Mouse (Mus musculus) monocyte, adult 5-6 weeks (primary cell): ENCODE results near the gene Zfp281. TPM values are rescaled to one million over a fixed set of nuclear protein-coding genes. Genes with fewer than 3 reads are reported as not detected.

ENCODE experiments used
- ATAC-seq: fragments of 153-309, 156-312 bp; replicated peaks from 2 replicates; pipeline ENCODE4 v1.8.0; 2017; ENCODE audit warnings: mild to moderate bottlenecking; ENCODE audit not compliant: low TSS enrichment, insufficient number of reproducible peaks, severe bottlenecking, poor library complexity, low FRiP score
- total RNA-seq: library from RNA; stranded (forward); fragments of 200-1000, 200-491, 200-594 nt; gene quantifications from 3 replicates; pipeline ENCODE4 v1.2.3, GENCODE M21; 2017

Gene Zfp281
- total RNA-seq, 1 experiment from 2014 or later, result 38.8 TPM

DNA sequence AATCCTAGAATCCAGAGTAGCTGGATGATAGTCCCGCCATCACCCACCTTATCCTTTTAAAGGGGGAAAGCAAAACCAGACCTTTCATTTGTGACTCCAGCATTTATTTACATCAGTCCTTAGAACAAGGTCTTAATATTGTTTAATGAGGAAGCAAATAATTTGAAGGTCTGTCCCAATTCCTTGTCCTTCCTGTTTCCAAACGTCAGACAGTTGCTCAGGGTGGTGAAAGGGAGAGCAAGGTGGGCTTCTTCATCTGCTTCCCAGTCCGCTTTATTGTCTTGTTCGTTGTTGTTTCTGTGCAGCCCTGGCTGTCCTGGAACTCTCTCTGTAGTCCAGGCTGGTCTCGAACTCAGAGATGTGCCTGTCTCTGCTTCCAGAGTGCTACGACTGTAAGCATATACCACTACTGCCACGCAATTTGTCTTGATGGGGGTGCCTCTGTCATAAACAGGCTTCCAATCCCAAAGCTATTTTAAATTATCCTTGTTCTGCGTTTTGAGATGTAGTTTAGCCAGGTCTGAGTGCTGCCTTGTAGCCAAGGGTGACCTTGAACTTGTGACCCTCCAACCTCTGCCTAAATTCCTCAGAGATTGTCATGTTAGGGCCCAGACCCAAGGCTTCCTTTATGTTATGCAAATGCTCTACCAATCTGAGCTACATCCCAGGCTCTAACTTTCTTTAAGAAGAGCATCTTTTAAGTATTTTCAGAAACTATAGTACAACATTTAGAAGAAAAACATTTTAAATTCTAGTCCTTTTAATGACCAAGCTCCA is 21.3 kb downstream of the Zfp281 start:
- ATAC-seq, result no peak

- ATAC-seq, result no peak
Measured at GRCm38 (mm10) chr1:136652066-136652465, 27.4 kb downstream of the Zfp281 start.

- ATAC-seq, result no peak
Measured at GRCm38 (mm10) chr1:136653526-136653925, 28.8 kb downstream of the Zfp281 start.

DNA sequence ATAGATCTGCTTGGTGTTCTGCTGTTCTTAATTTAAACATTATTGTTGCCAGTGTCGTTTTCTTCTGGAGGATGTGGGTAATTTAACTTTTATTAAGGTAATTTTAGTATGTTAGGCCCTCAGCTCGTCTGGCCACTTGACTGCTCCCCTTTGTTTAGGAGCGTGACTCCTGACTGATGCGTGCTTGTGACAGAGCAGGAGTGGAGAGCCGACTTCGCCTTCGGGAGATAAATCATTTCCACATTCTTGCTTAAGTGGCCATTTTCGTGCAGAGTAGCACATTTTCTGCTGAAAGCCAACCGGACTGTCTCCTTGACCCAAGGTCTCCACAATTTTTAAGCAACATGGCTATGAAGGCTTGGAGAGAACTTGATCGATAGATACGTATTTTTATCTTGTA is 29.7 kb downstream of the Zfp281 start:
- no peak for ATAC-seq

- no peak for ATAC-seq
Measured at GRCm38 (mm10) chr1:136656619-136657018, 31.9 kb downstream of the Zfp281 start.

DNA sequence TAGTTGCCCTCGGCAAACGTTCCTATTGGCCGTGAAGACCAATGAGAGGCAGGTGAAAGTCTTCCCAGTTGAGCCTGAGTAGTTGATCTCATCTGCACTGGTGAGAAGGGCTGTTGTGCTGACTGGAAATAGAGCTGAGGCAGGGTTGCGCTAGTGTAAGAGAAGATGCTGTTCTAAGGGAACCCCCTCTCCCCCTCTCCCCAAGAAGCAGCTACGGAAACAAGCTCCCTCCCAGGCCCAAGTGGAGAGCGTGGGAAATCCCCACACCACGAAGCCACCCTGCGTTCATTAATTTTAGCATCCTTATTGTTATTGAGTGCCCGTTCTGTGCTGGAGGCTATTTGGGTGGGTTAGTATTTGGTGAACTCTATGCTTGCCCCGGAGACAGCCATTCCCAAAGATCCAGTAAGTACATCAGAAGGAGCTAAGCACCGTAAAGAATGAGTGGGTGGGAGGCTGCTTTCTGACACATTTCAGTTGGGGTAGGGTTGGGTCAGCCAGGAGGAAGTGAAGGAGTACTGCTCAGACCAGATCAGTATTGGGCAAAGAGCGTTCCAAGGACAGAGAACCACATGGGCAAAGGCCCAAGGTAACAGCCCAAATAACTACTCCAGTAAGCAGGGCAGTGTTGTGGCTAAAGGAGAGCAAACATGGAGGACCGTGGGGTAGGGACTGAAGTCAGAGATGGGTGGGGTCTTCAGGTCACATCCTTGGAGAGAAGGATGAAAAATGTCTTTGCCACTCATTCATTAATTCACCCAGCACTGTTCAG is 33.9 kb downstream of the Zfp281 start:
- ATAC-seq, result no peak

DNA sequence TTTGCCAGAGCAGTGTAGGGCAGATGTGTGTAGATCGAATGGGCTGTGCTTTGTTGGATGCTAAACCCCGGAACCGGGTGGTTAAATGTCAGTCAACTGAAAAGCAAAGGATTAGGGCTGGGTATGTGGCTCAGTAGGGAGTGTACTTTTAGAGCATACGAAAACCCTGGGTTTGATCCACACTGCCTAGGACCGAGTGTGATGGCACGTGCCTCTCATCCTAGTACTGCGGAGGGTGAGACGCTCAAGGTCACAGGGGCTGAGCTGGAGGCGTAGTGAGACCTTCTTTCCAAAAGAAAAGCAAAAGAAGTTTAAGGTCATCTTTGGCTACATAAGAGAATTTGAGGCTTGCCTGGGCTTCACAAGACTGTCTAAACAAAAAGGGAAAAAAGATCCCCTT is 34.6 kb downstream of the Zfp281 start:
- ATAC-seq, result no peak

GRCm38 (mm10) chr1:136659917-136660316 is 35.2 kb downstream of the Zfp281 start:
- ATAC-seq, result no peak

- no peak for ATAC-seq
Measured at GRCm38 (mm10) chr1:136661511-136661910, 36.8 kb downstream of the Zfp281 start.

DNA sequence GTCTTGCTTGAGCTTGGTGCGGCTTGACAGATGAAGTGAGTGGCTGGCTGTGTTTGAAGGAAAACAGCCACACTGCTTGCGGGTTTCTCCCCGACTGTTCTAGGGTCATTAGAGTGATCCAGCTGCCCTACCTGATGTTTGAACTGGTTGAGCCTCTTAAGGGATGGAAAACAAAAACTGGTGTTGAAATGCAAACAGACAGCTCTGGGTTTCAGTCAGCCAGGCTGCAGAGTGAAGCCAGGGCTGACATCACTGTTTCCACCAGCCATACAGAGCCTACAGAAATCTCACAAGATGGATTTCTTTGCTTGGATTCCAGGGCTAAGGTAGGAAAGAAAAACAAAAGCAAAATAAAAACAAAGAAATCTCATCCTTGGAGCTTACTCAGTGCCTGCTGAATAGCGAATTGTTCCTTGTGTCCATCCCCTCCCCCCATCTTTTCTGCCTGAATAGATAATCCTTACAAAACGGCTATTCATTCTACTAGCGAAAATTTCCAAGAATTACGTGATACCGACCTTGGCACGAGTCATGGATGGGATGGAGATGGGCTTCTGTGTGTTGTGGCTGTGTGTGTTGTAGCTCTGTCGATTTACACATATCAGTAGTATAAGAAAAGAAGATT is 37.4 kb downstream of the Zfp281 start:
- no peak for ATAC-seq

DNA sequence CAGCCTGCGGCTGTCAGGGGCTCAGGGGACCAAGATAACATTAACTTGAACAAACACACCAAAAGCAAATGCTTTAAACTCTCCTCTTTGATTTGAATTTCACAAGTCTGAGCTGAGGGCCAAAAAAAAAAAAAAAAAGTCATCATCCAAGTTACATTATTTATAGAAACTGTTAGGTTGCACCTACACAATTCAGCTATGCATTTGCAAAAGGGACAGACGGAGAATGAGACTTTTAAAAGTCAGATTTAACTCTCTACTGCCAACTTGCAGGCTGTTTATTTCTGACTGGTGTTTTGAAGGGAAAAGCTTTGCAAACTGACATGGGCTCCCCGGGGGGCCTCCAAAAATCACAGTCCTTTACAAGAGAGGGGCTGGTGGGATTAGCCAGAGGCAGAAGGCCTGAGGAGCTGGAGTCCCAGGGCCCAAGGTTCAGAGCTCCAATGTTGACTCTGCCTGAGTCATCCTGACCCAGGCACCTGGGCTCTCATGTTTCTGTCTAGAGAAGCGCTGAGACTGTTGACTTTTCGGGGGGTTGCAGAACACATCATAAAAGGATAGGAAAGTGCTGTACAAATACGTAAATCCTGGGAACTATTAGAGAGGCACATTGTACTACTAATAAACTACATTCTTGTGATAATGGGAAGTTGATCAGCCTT is 40.4 kb downstream of the Zfp281 start:
- ATAC-seq, result no peak

- ATAC-seq, result no peak
Measured at GRCm38 (mm10) chr1:136666513-136666912, 41.8 kb downstream of the Zfp281 start.

- ATAC-seq, result no peak
Measured at GRCm38 (mm10) chr1:136669926-136670325, 45.2 kb downstream of the Zfp281 start.

DNA sequence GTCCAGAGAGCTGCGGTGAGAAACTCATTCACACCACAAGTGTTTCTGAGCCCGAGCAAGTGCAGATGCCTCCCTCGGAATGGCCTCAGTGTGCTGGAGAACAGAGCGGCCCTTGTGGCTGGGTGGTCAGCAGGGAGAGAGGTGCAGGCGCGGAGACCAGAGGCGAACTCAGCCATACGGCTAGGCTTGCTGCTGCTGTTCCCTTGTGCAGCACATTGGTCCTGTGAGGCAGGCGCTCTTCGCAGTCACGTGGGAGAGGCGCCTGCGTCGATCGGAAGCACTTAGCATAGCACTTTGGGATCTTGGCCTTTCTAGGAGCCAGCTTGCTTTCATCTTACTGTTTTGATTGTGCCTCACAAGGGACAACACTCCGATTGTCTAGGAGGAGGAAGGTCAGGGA is 45.7 kb downstream of the Zfp281 start:
- no peak for ATAC-seq

- ATAC-seq, result no peak
Measured at GRCm38 (mm10) chr1:136671767-136672434, 47.2 kb downstream of the Zfp281 start.

- ATAC-seq, result no peak; the same call in 1 of the 2 replicates
Measured at GRCm38 (mm10) chr1:136672564-136672963, 47.9 kb downstream of the Zfp281 start.

DNA sequence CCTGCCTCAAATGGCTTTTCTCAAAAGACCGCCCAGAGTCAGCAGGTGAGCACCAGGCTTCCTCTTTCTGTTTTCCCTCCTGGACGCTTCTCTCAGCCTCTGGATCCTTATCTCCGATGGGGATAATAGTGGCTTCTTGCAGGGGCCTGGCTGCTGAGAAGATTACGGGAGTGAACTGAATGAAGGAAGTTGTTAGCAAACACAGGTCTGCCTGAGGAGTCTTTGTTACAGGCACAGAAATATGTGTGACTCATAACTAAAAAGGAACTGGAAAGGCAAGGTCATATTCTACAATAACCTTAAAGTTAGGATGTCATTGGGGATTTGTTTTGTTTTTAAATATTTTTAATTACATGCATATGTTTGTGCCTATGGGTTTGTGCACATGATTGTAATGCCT is 48.6 kb downstream of the Zfp281 start:
- ATAC-seq, result peak; percentile 43; the same call in 1 of the 2 replicates

DNA sequence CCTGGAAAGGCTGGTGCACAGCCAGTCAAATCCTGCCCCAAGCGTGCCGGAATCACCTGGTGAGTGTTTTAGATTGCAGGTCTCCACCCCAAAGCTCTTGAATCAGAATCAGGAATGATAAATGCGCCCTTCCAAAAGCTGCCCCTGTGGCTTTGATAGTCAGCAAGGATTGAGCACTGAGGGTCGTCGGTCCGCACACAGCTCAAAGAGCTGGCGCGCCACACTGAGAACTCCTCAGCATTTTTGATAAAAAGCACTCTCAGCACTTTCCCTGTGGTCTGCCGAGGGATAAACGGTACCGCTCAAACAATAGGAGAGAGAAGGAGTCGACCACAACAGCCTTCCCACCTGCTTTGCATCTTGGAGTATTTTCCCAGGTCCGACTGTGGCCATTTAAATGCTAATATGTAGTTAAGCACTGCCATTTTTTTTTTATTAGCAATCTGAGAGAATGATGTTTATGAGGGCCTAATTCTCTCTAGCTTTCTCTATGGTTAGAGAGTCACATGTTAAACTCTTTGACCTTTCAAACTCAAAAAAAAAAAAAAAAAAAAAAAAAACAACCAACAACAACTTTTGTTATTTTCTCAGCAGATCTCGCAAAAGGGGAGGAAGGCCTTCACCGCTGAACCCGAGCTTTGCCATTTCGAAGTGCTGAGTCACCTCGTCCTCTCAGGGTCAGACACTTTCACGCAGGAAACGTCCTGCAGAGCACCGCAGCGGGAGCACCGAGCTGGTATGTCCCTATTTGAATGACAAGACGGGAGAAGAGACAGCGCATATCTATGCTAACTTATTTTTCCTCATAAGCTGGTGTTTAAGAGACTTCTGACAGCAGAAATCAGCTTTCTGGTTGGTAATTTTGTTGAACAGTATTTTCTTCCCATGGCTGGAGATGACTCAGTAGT is 50.1 kb downstream of the Zfp281 start:
- ATAC-seq, result 0 out of 2 replicates have a peak, but pooled peaks have one; percentile 38
